Mouse (Mus musculus): ENCODE data around the gene Rps15. TPM values are rescaled to one million over a fixed set of nuclear protein-coding genes. Genes with fewer than 3 reads are reported as not detected.

Gene Rps15
- polyA plus RNA-seq, 1 experiment, result 2,641 TPM

GRCm38 (mm10) chr10:80342749-80343424, 50.6 kb downstream of the Rps15 start:
- Histone ChIP-seq H3K9ac (ENCODE audit: low read depth, poor library complexity, severe bottlenecking) (peak overlapping the region; percentile 5), H3K27ac (ENCODE audit: insufficient read depth, low read length) (no peak overlapping the region)

GRCm38 (mm10) chr10:80343425-80343895, 51.2 kb downstream of the Rps15 start:
- Histone ChIP-seq H3K36me3 (ENCODE audit: control insufficient read depth, insufficient read depth, low read length, poor library complexity, severe bottlenecking) (no peaks in the 10 kb centered on the region), H3K9ac (ENCODE audit: low read depth, poor library complexity, severe bottlenecking) (no peak overlapping the region), H3K4me1 (ENCODE audit: control insufficient read depth, insufficient read depth, low read length) (peaks cover 4% of the 10 kb centered on the region), H3K4me3 (ENCODE audit: low read depth, low read length) (peak overlapping the region; percentile 38), H3K27ac (ENCODE audit: insufficient read depth, low read length) (no peak overlapping the region), H3K27me3 (ENCODE audit: control insufficient read depth, insufficient read depth, low read length, poor library complexity, severe bottlenecking) (no peaks in the 10 kb centered on the region), H3K9me3 (replicated peaks; ENCODE audit: control insufficient read depth, insufficient read depth, low read length, poor library complexity, severe bottlenecking) (no peaks in the 10 kb centered on the region)
- TF ChIP-seq EP300 (IDR thresholded peaks at IDR 0.05; ENCODE audit: insufficient read depth, low read depth, low read length), result no peak
- TF ChIP-seq CTCF (IDR thresholded peaks at IDR 0.05; ENCODE audit: low read depth, low read length), result no peak
- TF ChIP-seq POLR2A (IDR thresholded peaks at IDR 0.05; ENCODE audit: insufficient read depth, low read length), result no peak

More at GRCm38 (mm10) chr10:80342749-80343424, 50.6 kb downstream of the Rps15 start:
- H3K36me3 ChIP-seq (ENCODE audit: control insufficient read depth, insufficient read depth, low read length, poor library complexity, severe bottlenecking), result no peaks in the 10 kb centered on the region
- TF ChIP-seq POLR2A (IDR thresholded peaks at IDR 0.05; ENCODE audit: insufficient read depth, low read length) (no peak), CTCF (IDR thresholded peaks at IDR 0.05; ENCODE audit: low read depth, low read length) (no peak), EP300 (IDR thresholded peaks at IDR 0.05; ENCODE audit: insufficient read depth, low read depth, low read length) (no peak)
- H3K4me1 ChIP-seq (ENCODE audit: control insufficient read depth, insufficient read depth, low read length), result peaks cover 4% of the 10 kb centered on the region
- no peaks in the 10 kb centered on the region for H3K9me3 ChIP-seq (replicated peaks; ENCODE audit: control insufficient read depth, insufficient read depth, low read length, poor library complexity, severe bottlenecking)
- H3K27me3 ChIP-seq (ENCODE audit: control insufficient read depth, insufficient read depth, low read length, poor library complexity, severe bottlenecking), result no peaks in the 10 kb centered on the region
- H3K4me3 ChIP-seq (ENCODE audit: low read depth, low read length), result peak overlapping the region; percentile 58

Other genes starting within 250 kb of the Rps15 start
- gene Gpx4, start 245.3 kb upstream of the Rps15 start, polyA plus RNA-seq (2011; ENCODE audit: insufficient read depth, insufficient read length, low read depth, missing spikeins), result 479 and 507 TPM in 2 replicates
- 36.1 and 37.3 TPM in 2 replicates for gene Sbno2, start 186.9 kb upstream of the Rps15 start, polyA plus RNA-seq (2011; ENCODE audit: insufficient read depth, insufficient read length, low read depth, missing spikeins)
- gene Stk11, start 176.7 kb upstream of the Rps15 start, polyA plus RNA-seq (2011; ENCODE audit: insufficient read depth, insufficient read length, low read depth, missing spikeins), result 70.3 and 91.6 TPM in 2 replicates
- 242 and 255 TPM in 2 replicates for gene Atp5d, start 153.8 kb upstream of the Rps15 start, polyA plus RNA-seq (2011; ENCODE audit: insufficient read depth, insufficient read length, low read depth, missing spikeins)
- gene Cbarp, start 151.6 kb upstream of the Rps15 start, polyA plus RNA-seq (2011; ENCODE audit: insufficient read depth, insufficient read length, low read depth, missing spikeins), result 29.8 and 33.4 TPM in 2 replicates
- 67.4 and 73.2 TPM in 2 replicates for gene Midn, start 144.2 kb upstream of the Rps15 start, polyA plus RNA-seq (2011; ENCODE audit: insufficient read depth, insufficient read length, low read depth, missing spikeins)
- 51.9 and 58.2 TPM in 2 replicates for gene Cirbp, start 126.5 kb upstream of the Rps15 start, polyA plus RNA-seq (2011; ENCODE audit: insufficient read depth, insufficient read length, low read depth, missing spikeins)
- 7.6 and 7.7 TPM in 2 replicates for gene 1600002K03Rik, start 119.5 kb upstream of the Rps15 start, polyA plus RNA-seq (2011; ENCODE audit: insufficient read depth, insufficient read length, low read depth, missing spikeins)
- 7.2 and 11.2 TPM in 2 replicates for gene Efna2, start 113.0 kb upstream of the Rps15 start, polyA plus RNA-seq (2011; ENCODE audit: insufficient read depth, insufficient read length, low read depth, missing spikeins)
- 35.7 and 36.5 TPM in 2 replicates for gene Mum1, start 66.0 kb upstream of the Rps15 start, polyA plus RNA-seq (2011; ENCODE audit: insufficient read depth, insufficient read length, low read depth, missing spikeins)
- 63.9 and 72.8 TPM in 2 replicates for gene Ndufs7, start 43.3 kb upstream of the Rps15 start, polyA plus RNA-seq (2011; ENCODE audit: insufficient read depth, insufficient read length, low read depth, missing spikeins)
- 0.68 and 0.82 TPM in 2 replicates for gene Gamt, start 31.4 kb upstream of the Rps15 start, polyA plus RNA-seq (2011; ENCODE audit: insufficient read depth, insufficient read length, low read depth, missing spikeins)
- gene Dazap1, start 31.0 kb upstream of the Rps15 start, polyA plus RNA-seq (2011; ENCODE audit: insufficient read depth, insufficient read length, low read depth, missing spikeins), result 175 and 192 TPM in 2 replicates
- gene Apc2, start 3.5 kb downstream of the Rps15 start, polyA plus RNA-seq (2011; ENCODE audit: insufficient read depth, insufficient read length, low read depth, missing spikeins), result 3.2 and 3.8 TPM in 2 replicates
- 11.6 and 13.2 TPM in 2 replicates for gene 2310011J03Rik, start 28.1 kb downstream of the Rps15 start, polyA plus RNA-seq (2011; ENCODE audit: insufficient read depth, insufficient read length, low read depth, missing spikeins)
- 2.8 and 3.1 TPM in 2 replicates for gene Pcsk4, start 37.0 kb downstream of the Rps15 start, polyA plus RNA-seq (2011; ENCODE audit: insufficient read depth, insufficient read length, low read depth, missing spikeins)
- 17.3 and 17.6 TPM in 2 replicates for gene Reep6, start 37.5 kb downstream of the Rps15 start, polyA plus RNA-seq (2011; ENCODE audit: insufficient read depth, insufficient read length, low read depth, missing spikeins)
- gene Adamtsl5, start 56.0 kb downstream of the Rps15 start, polyA plus RNA-seq (2011; ENCODE audit: insufficient read depth, insufficient read length, low read depth, missing spikeins), result 3.8 and 5.4 TPM in 2 replicates
- 11.1 and 12.6 TPM in 2 replicates for gene Plk5, start 64.0 kb downstream of the Rps15 start, polyA plus RNA-seq (2011; ENCODE audit: insufficient read depth, insufficient read length, low read depth, missing spikeins)
- 25.0 and 28.0 TPM in 2 replicates for gene Mex3d, start 95.2 kb downstream of the Rps15 start, polyA plus RNA-seq (2011; ENCODE audit: insufficient read depth, insufficient read length, low read depth, missing spikeins)
- gene Mbd3, start 107.1 kb downstream of the Rps15 start, polyA plus RNA-seq (2011; ENCODE audit: insufficient read depth, insufficient read length, low read depth, missing spikeins), result 81.3 and 84.8 TPM in 2 replicates
- 199 and 223 TPM in 2 replicates for gene Uqcr11, start 114.4 kb downstream of the Rps15 start, polyA plus RNA-seq (2011; ENCODE audit: insufficient read depth, insufficient read length, low read depth, missing spikeins)
- 78.0 and 78.2 TPM in 2 replicates for gene Tcf3, start 141.2 kb downstream of the Rps15 start, polyA plus RNA-seq (2011; ENCODE audit: insufficient read depth, insufficient read length, low read depth, missing spikeins)
- not detected in 2 replicates for gene Onecut3, start 202.4 kb downstream of the Rps15 start, polyA plus RNA-seq (2011; ENCODE audit: insufficient read depth, insufficient read length, low read depth, missing spikeins)
- gene Atp8b3, start 246.7 kb downstream of the Rps15 start, polyA plus RNA-seq (2011; ENCODE audit: insufficient read depth, insufficient read length, low read depth, missing spikeins), result 1.2 and 1.6 TPM in 2 replicates